Mouse (Mus musculus) frontal cortex, postnatal 14 days (tissue): ENCODE results near the gene Wwc2.

Source experiments
- DNase-seq, 2 experiments: peaks; one replicate each; pipeline ENCODE4 v3.0.0; 2022; ENCODE audit warnings: low spot score in 2 of 2

The Wwc2 gene

GRCm38 (mm10) chr8:47989655-47990385 is 904 bp downstream of the Wwc2 start:
- DNase-seq: peak in 1 of 2 experiments; percentile 13

GRCm38 (mm10) chr8:47989211-47989610 is 1.5 kb downstream of the Wwc2 start:
- DNase-seq: no peak

- DNase-seq: no peak
Observed at GRCm38 (mm10) chr8:47988111-47988510, 2.6 kb downstream of the Wwc2 start.

- no peak for DNase-seq
Observed at GRCm38 (mm10) chr8:47985644-47986043, 5.1 kb downstream of the Wwc2 start.

- DNase-seq: no peak
Observed at GRCm38 (mm10) chr8:47985243-47985642, 5.5 kb downstream of the Wwc2 start.

- DNase-seq: no peak
Observed at GRCm38 (mm10) chr8:47981075-47981474, 9.6 kb downstream of the Wwc2 start.

- no peak for DNase-seq
Observed at GRCm38 (mm10) chr8:47979876-47980275, 10.8 kb downstream of the Wwc2 start.

GRCm38 (mm10) chr8:47978755-47979154 is 12.0 kb downstream of the Wwc2 start:
- no peak for DNase-seq

GRCm38 (mm10) chr8:47974963-47975314 is 15.8 kb downstream of the Wwc2 start:
- DNase-seq: no peak

- no peak for DNase-seq
Observed at GRCm38 (mm10) chr8:47974138-47974962, 16.4 kb downstream of the Wwc2 start.

- DNase-seq: no peak
Observed at GRCm38 (mm10) chr8:47971121-47971520, 19.6 kb downstream of the Wwc2 start.

- no peak for DNase-seq
Observed at GRCm38 (mm10) chr8:47970576-47970975, 20.1 kb downstream of the Wwc2 start.

- no peak for DNase-seq
Observed at GRCm38 (mm10) chr8:47967045-47967920, 23.4 kb downstream of the Wwc2 start.

- no peak for DNase-seq
Observed at GRCm38 (mm10) chr8:47962484-47962883, 28.2 kb downstream of the Wwc2 start.

- DNase-seq: no peak
Observed at GRCm38 (mm10) chr8:47962005-47962404, 28.7 kb downstream of the Wwc2 start.

- DNase-seq: no peak
Observed at GRCm38 (mm10) chr8:47957560-47957959, 33.2 kb downstream of the Wwc2 start.

GRCm38 (mm10) chr8:47951380-47951932 is 39.3 kb downstream of the Wwc2 start:
- peak in 1 of 2 experiments; percentile 29 for DNase-seq

GRCm38 (mm10) chr8:47948836-47949235 is 41.9 kb downstream of the Wwc2 start:
- no peak for DNase-seq

GRCm38 (mm10) chr8:47947672-47948618 is 42.8 kb downstream of the Wwc2 start:
- DNase-seq: no peak

- no peak for DNase-seq
Observed at GRCm38 (mm10) chr8:47943049-47943448, 47.7 kb downstream of the Wwc2 start.

- DNase-seq: no peak
Observed at GRCm38 (mm10) chr8:47941028-47941427, 49.7 kb downstream of the Wwc2 start.
